Mouse (Mus musculus) left cerebral cortex, adult 2 months (tissue): ENCODE measurements around the gene Gpr35. TPM values are rescaled to one million over a fixed set of nuclear protein-coding genes. Genes with fewer than 3 reads are reported as not detected.

Experiments
- DNase-seq, 2 experiments: peaks; one replicate each; pipeline ENCODE4 v3.0.0; 2021 to 2022; ENCODE audit warnings: low spot score in 2 of 2, mixed read lengths in 1 of 2; ENCODE audit errors: extremely low spot score in 1 of 2
- H3K27ac ChIP-seq: fragments of 200-600 bp; 2 replicates; pipeline ENCODE4 v1.8.1; 2022
- H3K4me3 ChIP-seq: fragments of 200-600 bp; 2 replicates; pipeline ENCODE4 v1.8.1; 2022
- CTCF ChIP-seq: fragments of 200-600 bp; IDR thresholded peaks from 2 replicates; pipeline ENCODE4 v1.8.1; 2022; ENCODE audit warnings: antibody characterized with exemption, mild to moderate bottlenecking, moderate library complexity
- intact Hi-C: fragments of 180-260 bp; cut with DNase I; formaldehyde crosslinking; loops from one replicate; pipeline ENCODE4 v1.15.1; 2025
- total RNA-seq, 2 experiments: library from RNA; stranded (reverse); gene quantifications; 2 replicates each; pipeline ENCODE4 v1.2.3; 2021

The Gpr35 gene
- total RNA-seq, 2 experiments from 2014 or later: 0.16 to 1.1 TPM

- intact Hi-C loops: no loop called here
- Histone ChIP-seq H3K4me3 (no peak overlapping the region), H3K27ac (no peak overlapping the region)
- TF ChIP-seq CTCF: no peak
- no peak for DNase-seq
Observed at GRCm38 (mm10) chr1:92971879-92972795, 21.5 kb downstream of the Gpr35 start.

GRCm38 (mm10) chr1:92972854-92973253, 22.2 kb downstream of the Gpr35 start:
- no peak for DNase-seq
- Histone ChIP-seq H3K4me3 (no peak overlapping the region), H3K27ac (no peak overlapping the region)
- intact Hi-C loops: no loop called here
- TF ChIP-seq CTCF: no peak

GRCm38 (mm10) chr1:92976141-92976566, 25.5 kb downstream of the Gpr35 start:
- no peak for TF ChIP-seq CTCF
- no peak for DNase-seq
- Histone ChIP-seq H3K4me3 (no peak overlapping the region), H3K27ac (no peak overlapping the region)
- intact Hi-C loops: no loop called here

- TF ChIP-seq CTCF: no peak
- Histone ChIP-seq H3K4me3 (no peak overlapping the region), H3K27ac (no peak overlapping the region)
- DNase-seq: no peak
- intact Hi-C loops: no loop called here
Observed at GRCm38 (mm10) chr1:92978645-92979044, 28.0 kb downstream of the Gpr35 start.

- Histone ChIP-seq H3K27ac (no peak overlapping the region), H3K4me3 (no peak overlapping the region)
- DNase-seq: no peak
- intact Hi-C loops: no loop called here
- no peak for TF ChIP-seq CTCF
Observed at GRCm38 (mm10) chr1:92979073-92979602, 28.5 kb downstream of the Gpr35 start.

GRCm38 (mm10) chr1:92981056-92981845, 30.6 kb downstream of the Gpr35 start:
- TF ChIP-seq CTCF: no peak
- Histone ChIP-seq H3K4me3 (no peak overlapping the region), H3K27ac (no peak overlapping the region)
- intact Hi-C loops: no loop called here
- no peak for DNase-seq

- DNase-seq: no peak
- Histone ChIP-seq H3K27ac (no peak overlapping the region), H3K4me3 (no peak overlapping the region)
- intact Hi-C loops: no loop called here
- no peak for TF ChIP-seq CTCF
Observed at GRCm38 (mm10) chr1:92982931-92983605, 32.4 kb downstream of the Gpr35 start.

- Histone ChIP-seq H3K4me3 (no peak overlapping the region), H3K27ac (no peak overlapping the region)
- peak; percentile 11 for TF ChIP-seq CTCF
- intact Hi-C loops: no loop called here
- no peak for DNase-seq
Observed at GRCm38 (mm10) chr1:92984999-92985398, 34.3 kb downstream of the Gpr35 start.

- TF ChIP-seq CTCF: no peak
- intact Hi-C loops: no loop called here
- no peak for DNase-seq
- H3K4me3 ChIP-seq: no peak overlapping the region
- H3K27ac ChIP-seq: no peak overlapping the region
Observed at GRCm38 (mm10) chr1:92988894-92989293, 38.2 kb downstream of the Gpr35 start.

- intact Hi-C loops: no loop called here
- no peak overlapping the region for H3K4me3 ChIP-seq
- H3K27ac ChIP-seq: no peak overlapping the region
- no peak for DNase-seq
- TF ChIP-seq CTCF: no peak
Observed at GRCm38 (mm10) chr1:92989891-92990290, 39.2 kb downstream of the Gpr35 start.

- intact Hi-C loops: no loop called here
- Histone ChIP-seq H3K4me3 (no peak overlapping the region), H3K27ac (no peak overlapping the region)
- no peak for TF ChIP-seq CTCF
- no peak for DNase-seq
Observed at GRCm38 (mm10) chr1:92992214-92992855, 41.7 kb downstream of the Gpr35 start.
